Mouse (Mus musculus): ENCODE measurements at regions not wholly inside any gene's neighbourhood (a gene's known extent, or its start where the extent isn't known, plus 50 kb on each side); places are given as distances from the start of the nearest gene placed in this dataset.

DNA sequence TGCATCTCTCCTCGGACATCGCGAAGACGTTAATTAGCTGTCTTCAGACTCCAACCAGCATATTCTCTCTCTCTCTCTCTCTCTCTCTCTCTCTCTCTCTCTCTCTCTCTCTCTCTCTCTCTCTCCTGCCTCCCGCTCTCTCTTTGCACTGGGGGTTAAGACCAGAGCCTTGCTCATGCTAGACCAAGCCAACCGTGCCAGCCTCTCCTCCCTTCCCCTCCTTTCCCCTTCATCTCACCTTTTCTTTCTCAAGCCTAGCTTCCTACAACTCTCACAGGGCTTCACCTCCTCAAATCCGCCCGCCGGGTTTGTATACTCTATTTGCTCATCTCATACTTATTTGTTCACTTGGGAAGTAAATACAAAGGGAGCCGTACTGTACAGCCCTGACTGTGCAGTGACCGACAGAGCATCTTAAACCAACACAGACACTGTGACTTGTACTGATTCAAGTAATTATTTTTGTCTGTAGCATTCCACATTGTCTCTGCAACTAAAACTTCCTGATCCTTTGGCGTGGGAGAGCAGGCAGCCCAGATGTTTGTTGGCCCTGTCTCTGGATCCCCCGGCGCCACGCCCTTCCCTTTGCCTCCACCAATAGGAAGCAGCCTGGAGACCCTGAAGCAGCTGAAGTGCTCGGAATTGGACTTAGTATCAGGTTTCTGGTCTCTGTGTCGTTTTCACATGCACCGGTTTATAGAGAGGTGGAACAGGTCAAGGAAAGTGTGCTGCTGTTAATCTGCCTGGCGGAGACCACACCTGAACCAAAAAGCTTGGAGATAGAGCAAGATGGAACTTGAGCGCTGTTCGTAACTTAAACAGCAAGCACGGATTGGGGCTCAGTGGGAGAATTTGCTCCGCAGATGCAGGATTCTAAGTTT, 145.1 kb downstream of the Sox2 start:
- H3K27me3 ChIP-seq (ENCODE audit: insufficient read depth, low read length): no peaks in the 10 kb centered on the region
- H3K9me3 ChIP-seq (replicated peaks; ENCODE audit: low read length): no peaks in the 10 kb centered on the region
- WGBS: 14% methylated on average over 23 of the region's 23 CpGs
- no peak overlapping the region for H3K9ac ChIP-seq (ENCODE audit: low read depth, low read length)
- no peak overlapping the region for H3K27ac ChIP-seq
- ATAC-seq (replicated peaks; ENCODE audit: low FRiP score, low read depth) (peak; percentile 80), DNase-seq (ENCODE audit: low spot score) (peak; percentile 93)
- TF ChIP-seq CTCF (IDR thresholded peaks at IDR 0.05; ENCODE audit: low read depth): no peak
- no peaks in the 10 kb centered on the region for H3K36me3 ChIP-seq (ENCODE audit: insufficient read depth, low read length)
- no peaks in the 10 kb centered on the region for H3K4me1 ChIP-seq (replicated peaks; ENCODE audit: insufficient read depth, low read length)
- H3K4me2 ChIP-seq (ENCODE audit: low read length): peak overlapping the region; percentile 47
- H3K4me3 ChIP-seq (replicated peaks; ENCODE audit: low read depth, low read length): peak overlapping the region; percentile 23; the same call in 1 of the 2 replicates

DNA sequence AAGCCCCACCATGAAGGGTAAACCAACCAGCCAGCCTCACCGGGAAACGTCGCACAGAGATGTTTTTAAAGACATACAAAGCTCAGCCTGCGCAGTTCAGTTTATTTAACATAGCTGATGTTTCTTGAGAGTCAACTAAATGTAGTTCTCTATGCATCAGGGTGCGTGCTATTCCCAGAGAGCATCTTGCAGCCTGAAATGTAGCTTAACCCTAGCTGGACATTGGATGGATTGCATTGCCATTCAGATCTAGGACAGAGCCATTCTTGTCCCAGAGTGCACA, 145.7 kb downstream of the Sox2 start:
- DNase-seq (ENCODE audit: low spot score): no peak
- TF ChIP-seq CTCF (IDR thresholded peaks at IDR 0.05; ENCODE audit: low read depth): no peak
- H3K4me1 ChIP-seq (replicated peaks; ENCODE audit: insufficient read depth, low read length): no peaks in the 10 kb centered on the region
- no peak overlapping the region for H3K27ac ChIP-seq
- 11% methylated on average over 5 of the region's 5 CpGs for WGBS
- no peak overlapping the region for H3K9ac ChIP-seq (ENCODE audit: low read depth, low read length)
- no peaks in the 10 kb centered on the region for H3K27me3 ChIP-seq (ENCODE audit: insufficient read depth, low read length)
- H3K36me3 ChIP-seq (ENCODE audit: insufficient read depth, low read length): no peaks in the 10 kb centered on the region
- H3K9me3 ChIP-seq (replicated peaks; ENCODE audit: low read length): no peaks in the 10 kb centered on the region
- no peak for ATAC-seq (replicated peaks; ENCODE audit: low FRiP score, low read depth)
- peak overlapping the region; percentile 23; the same call in 1 of the 2 replicates for H3K4me3 ChIP-seq (replicated peaks; ENCODE audit: low read depth, low read length)
- H3K4me2 ChIP-seq (ENCODE audit: low read length): peak overlapping the region; percentile 47

DNA sequence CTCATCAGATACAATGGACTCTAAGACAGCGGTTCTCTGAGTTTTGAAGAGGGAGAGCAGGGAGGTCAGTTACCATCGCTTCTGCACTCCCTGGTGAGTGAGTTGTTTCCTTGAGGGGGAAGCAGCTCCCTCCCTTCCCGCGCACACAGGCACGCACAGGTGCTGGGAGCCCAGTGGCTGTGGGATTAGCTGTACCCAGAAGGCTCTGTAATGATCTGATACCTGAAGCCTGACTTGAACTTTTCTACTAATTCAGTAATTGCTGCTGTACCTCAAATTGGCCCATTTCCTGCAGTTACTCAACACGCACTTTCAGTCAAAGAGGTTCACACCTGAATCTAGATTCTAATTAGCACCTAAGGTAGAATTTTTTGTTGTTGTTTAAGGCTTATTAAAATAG, 158.6 kb downstream of the Sox2 start:
- Histone ChIP-seq H3K4me2 (ENCODE audit: low read length) (no peak overlapping the region), H3K36me3 (ENCODE audit: insufficient read depth, low read length) (no peaks in the 10 kb centered on the region), H3K9me3 (replicated peaks; ENCODE audit: low read length) (no peaks in the 10 kb centered on the region), H3K4me3 (replicated peaks; ENCODE audit: low read depth, low read length) (no peak overlapping the region), H3K27me3 (ENCODE audit: insufficient read depth, low read length) (no peaks in the 10 kb centered on the region), H3K9ac (ENCODE audit: low read depth, low read length) (no peak overlapping the region), H3K4me1 (replicated peaks; ENCODE audit: insufficient read depth, low read length) (no peaks in the 10 kb centered on the region), H3K27ac (no peak overlapping the region)
- ATAC-seq (replicated peaks; ENCODE audit: low FRiP score, low read depth) (no peak), DNase-seq (ENCODE audit: low spot score) (no peak)
- TF ChIP-seq CTCF (IDR thresholded peaks at IDR 0.05; ENCODE audit: low read depth): no peak
- WGBS: 18% methylated on average over 6 of the region's 6 CpGs

DNA sequence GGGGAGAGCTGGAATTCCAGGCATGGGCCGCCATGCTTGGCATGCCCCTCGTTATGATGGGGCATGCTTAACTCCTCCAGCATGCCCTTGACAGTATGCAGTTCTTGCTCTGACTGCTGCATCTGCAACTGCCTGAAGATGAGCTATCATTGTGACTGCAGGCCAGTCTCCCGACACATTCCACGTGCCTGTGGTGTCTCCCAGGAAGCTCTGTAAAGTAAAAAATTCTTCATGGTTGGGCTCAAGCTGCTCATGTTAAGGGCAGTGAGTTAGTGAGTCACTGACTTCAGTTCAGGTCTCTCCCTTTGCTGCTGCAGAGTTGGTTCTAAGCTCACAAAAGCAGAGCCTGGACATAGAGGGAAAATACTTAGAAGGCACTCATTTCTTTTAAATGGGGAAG, 161.5 kb downstream of the Sox2 start:
- no peaks in the 10 kb centered on the region for H3K9me3 ChIP-seq (replicated peaks; ENCODE audit: low read length)
- WGBS: 70% methylated on average over 4 of the region's 4 CpGs

DNA sequence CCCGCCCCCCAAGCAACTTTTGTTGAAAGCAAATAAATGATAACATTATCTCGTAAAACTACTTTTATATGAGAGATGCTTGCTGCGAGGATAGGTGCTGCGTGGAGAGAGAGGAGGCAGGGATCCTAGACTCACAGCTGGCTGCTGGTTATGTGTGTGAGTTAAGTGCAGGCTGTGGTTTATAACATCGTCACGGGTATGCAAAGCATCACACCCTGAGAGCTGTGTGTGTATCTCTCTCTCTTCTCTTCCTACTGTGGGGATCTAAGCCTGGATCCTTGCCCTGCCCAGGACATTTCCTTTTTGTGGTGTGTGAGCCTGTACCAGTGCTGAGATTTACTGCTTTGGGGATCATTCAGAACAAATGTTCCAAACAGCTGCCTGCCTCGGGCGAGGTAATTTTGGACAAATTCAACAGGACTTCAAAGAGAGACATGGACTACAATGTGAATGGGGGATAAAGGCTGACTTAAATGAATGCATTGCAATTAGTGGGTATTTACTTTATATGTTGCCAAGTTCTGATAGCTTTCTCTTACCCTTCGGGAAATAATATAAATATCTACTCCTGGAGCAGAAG, 162.9 kb downstream of the Sox2 start:
- Histone ChIP-seq H3K4me2 (ENCODE audit: low read length) (no peak overlapping the region), H3K9ac (ENCODE audit: low read depth, low read length) (no peak overlapping the region), H3K4me1 (replicated peaks; ENCODE audit: insufficient read depth, low read length) (no peaks in the 10 kb centered on the region), H3K27me3 (ENCODE audit: insufficient read depth, low read length) (no peaks in the 10 kb centered on the region), H3K9me3 (replicated peaks; ENCODE audit: low read length) (no peaks in the 10 kb centered on the region), H3K27ac (no peak overlapping the region), H3K36me3 (ENCODE audit: insufficient read depth, low read length) (no peaks in the 10 kb centered on the region), H3K4me3 (replicated peaks; ENCODE audit: low read depth, low read length) (no peak overlapping the region)
- TF ChIP-seq CTCF (IDR thresholded peaks at IDR 0.05; ENCODE audit: low read depth): no peak
- ATAC-seq (replicated peaks; ENCODE audit: low FRiP score, low read depth): no peak
- no peak for DNase-seq (ENCODE audit: low spot score)
- WGBS: 31% methylated on average over 9 of the region's 9 CpGs

More for the DNA sequence above, 161.5 kb downstream of the Sox2 start:
- DNase-seq (ENCODE audit: low spot score): no peak
- Histone ChIP-seq H3K36me3 (ENCODE audit: insufficient read depth, low read length) (no peaks in the 10 kb centered on the region), H3K27ac (no peak overlapping the region), H3K9ac (ENCODE audit: low read depth, low read length) (no peak overlapping the region), H3K27me3 (ENCODE audit: insufficient read depth, low read length) (no peaks in the 10 kb centered on the region), H3K4me2 (ENCODE audit: low read length) (no peak overlapping the region), H3K4me1 (replicated peaks; ENCODE audit: insufficient read depth, low read length) (no peaks in the 10 kb centered on the region), H3K4me3 (replicated peaks; ENCODE audit: low read depth, low read length) (no peak overlapping the region)
- no peak for ATAC-seq (replicated peaks; ENCODE audit: low FRiP score, low read depth)
- TF ChIP-seq CTCF (IDR thresholded peaks at IDR 0.05; ENCODE audit: low read depth): no peak

DNA sequence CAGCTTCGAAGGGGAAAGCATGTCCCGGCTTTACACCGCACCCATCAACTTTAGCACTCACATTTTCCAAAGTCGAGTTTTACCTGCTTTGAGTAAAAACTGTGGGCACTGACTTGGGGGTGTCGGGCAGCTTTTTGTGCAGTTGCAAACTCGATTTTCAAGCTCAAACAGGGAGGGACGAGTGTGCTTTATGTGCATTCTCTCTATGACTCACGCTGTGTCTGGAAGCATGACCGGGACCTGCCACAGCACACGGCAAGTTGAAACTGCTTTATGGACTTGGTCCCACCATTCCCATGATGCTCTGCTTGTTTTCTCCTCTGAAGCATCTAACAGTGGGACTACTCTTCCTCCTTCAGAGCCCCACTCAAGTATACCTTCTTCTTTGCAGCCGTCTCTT, 174.8 kb downstream of the Sox2 start:
- no peaks in the 10 kb centered on the region for H3K9me3 ChIP-seq (replicated peaks; ENCODE audit: low read length)
- no peaks in the 10 kb centered on the region for H3K36me3 ChIP-seq (ENCODE audit: insufficient read depth, low read length)
- 75% methylated on average over 11 of the region's 11 CpGs for WGBS
- no peak overlapping the region for H3K9ac ChIP-seq (ENCODE audit: low read depth, low read length)
- no peak overlapping the region for H3K4me2 ChIP-seq (ENCODE audit: low read length)
- no peak for DNase-seq (ENCODE audit: low spot score)
- H3K4me1 ChIP-seq (replicated peaks; ENCODE audit: insufficient read depth, low read length): no peaks in the 10 kb centered on the region
- TF ChIP-seq CTCF (IDR thresholded peaks at IDR 0.05; ENCODE audit: low read depth): no peak
- H3K4me3 ChIP-seq (replicated peaks; ENCODE audit: low read depth, low read length): no peak overlapping the region
- no peak for ATAC-seq (replicated peaks; ENCODE audit: low FRiP score, low read depth)
- H3K27me3 ChIP-seq (ENCODE audit: insufficient read depth, low read length): no peaks in the 10 kb centered on the region
- no peak overlapping the region for H3K27ac ChIP-seq
